Mouse (Mus musculus): ENCODE measurements around the gene Dynlt1b. TPM values are rescaled to one million over a fixed set of nuclear protein-coding genes. Genes with fewer than 3 reads are reported as not detected.
A peak's percentile ranks its signal among the peaks of the same experiment; 100 is the strongest.
"Not testable (repeated sequence)": the region's sequence is repeated elsewhere in the genome, so short reads cannot be mapped to it uniquely, and the experiment has no call there.

Dynlt1b gene
- polyA plus RNA-seq, 1 experiment from 2014 or later, result 838 TPM

DNA sequence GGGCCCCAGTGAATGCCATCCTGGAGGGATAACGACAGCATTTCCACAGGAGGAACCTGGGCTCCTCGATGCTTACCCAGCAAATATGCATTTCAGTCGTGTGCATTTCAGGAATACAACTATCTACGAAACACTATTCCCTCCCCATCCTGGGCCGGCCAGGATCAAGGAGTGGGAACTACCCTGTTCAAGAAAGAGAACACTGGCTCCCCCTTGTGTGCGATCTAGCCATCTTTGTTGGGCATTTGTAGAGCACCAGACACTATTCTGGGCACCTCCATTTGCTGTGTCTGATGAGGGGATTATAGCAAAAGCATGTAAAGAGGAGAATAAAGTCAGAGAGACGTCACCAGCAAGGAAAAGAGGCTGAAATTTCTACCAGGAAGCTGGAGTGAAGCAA, 12.8 kb upstream of the Dynlt1b start:
- H3K4me2 ChIP-seq (replicated peaks; ENCODE audit: low read depth, low read length); H3K9me3 ChIP-seq (ENCODE audit: control insufficient read depth, low read length); H3K4me1 ChIP-seq (replicated peaks; ENCODE audit: control insufficient read depth, insufficient read depth, low read length); H3K27ac ChIP-seq (ENCODE audit: low read depth, low read length); H3K9ac ChIP-seq (ENCODE audit: low read depth, low read length); H3K4me3 ChIP-seq (ENCODE audit: low read depth, low read length); H3K27me3 ChIP-seq (ENCODE audit: control insufficient read depth, insufficient read depth, low read length); ATAC-seq (ENCODE audit: low FRiP score); DNase-seq (ENCODE audit: low spot score); H3K36me3 ChIP-seq (ENCODE audit: control insufficient read depth, insufficient read depth, low read length): not testable (repeated sequence)
- 48% methylated on average over 4 of the region's 7 CpGs for WGBS

DNA sequence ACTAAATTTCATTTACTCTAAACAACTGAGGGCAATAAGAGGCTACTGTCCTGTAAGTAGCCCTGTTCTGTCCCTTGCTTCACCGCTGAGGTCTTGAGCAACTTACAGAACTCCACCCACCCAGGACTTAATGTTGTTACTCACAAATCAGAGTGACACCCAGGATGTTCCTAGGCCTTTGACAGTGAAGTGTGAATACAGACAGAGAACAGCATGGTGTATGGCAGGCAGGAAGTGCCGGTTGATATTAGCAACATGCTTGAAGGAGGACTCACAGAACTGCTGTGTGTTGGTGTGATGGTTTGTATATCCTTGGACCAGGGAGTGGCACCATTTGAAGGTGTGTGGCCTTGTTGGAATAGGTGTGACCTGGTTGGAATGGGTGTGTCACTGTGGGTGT, 9.4 kb upstream of the Dynlt1b start:
- H3K4me2 ChIP-seq (replicated peaks; ENCODE audit: low read depth, low read length); DNase-seq (ENCODE audit: low spot score); H3K27me3 ChIP-seq (ENCODE audit: control insufficient read depth, insufficient read depth, low read length); H3K36me3 ChIP-seq (ENCODE audit: control insufficient read depth, insufficient read depth, low read length); H3K4me3 ChIP-seq (ENCODE audit: low read depth, low read length); H3K9me3 ChIP-seq (ENCODE audit: control insufficient read depth, low read length); H3K9ac ChIP-seq (ENCODE audit: low read depth, low read length); H3K4me1 ChIP-seq (replicated peaks; ENCODE audit: control insufficient read depth, insufficient read depth, low read length); H3K27ac ChIP-seq (ENCODE audit: low read depth, low read length); ATAC-seq (ENCODE audit: low FRiP score): not testable (repeated sequence)
- 100% methylated on average over 1 of the region's 2 CpGs for WGBS

DNA sequence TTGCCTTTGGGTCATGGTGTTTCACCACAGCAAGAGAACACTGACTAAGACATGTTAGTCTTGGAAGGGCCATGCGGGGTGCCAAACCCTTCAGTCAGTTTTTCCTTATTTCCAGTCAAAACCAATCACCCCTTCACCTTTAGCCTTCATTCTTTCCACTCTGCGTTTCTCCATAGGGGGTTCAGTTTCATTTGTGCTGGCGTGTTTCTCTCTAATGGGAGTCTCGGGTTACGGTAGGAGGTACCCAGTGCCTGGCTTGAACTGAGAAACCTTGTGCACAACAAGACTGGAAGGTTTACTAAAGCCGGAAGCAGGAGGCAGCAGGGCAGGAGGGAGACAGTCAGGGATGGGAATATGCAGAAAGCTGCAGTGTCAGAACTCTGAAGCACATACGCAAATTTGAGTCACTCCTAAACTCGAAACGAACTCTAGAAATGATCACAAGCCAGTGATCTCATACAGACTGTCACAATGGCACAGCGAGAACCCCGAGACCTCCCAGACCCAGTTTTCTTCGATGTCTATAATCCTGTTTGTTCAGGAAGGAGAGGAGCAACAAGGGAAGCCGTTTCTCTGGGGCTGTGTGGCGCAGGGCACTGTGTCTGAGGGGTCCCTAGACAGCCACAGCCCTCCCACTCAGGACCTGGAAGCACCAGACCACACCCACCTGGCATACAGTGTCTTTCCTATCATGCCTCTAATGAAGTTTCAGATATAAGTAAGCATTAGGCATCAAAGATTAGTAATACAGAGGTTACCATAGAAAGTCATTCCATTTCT, 8.2 kb upstream of the Dynlt1b start:
- H3K9me3 ChIP-seq (ENCODE audit: control insufficient read depth, low read length); DNase-seq (ENCODE audit: low spot score); H3K27me3 ChIP-seq (ENCODE audit: control insufficient read depth, insufficient read depth, low read length); H3K4me2 ChIP-seq (replicated peaks; ENCODE audit: low read depth, low read length); H3K36me3 ChIP-seq (ENCODE audit: control insufficient read depth, insufficient read depth, low read length); H3K9ac ChIP-seq (ENCODE audit: low read depth, low read length); H3K4me3 ChIP-seq (ENCODE audit: low read depth, low read length); H3K27ac ChIP-seq (ENCODE audit: low read depth, low read length); H3K4me1 ChIP-seq (replicated peaks; ENCODE audit: control insufficient read depth, insufficient read depth, low read length): not testable (repeated sequence)
- 50% methylated on average over 10 of the region's 14 CpGs for WGBS
- ATAC-seq (ENCODE audit: low FRiP score), result peak; percentile 26; the same call in 1 of the 2 replicates

DNA sequence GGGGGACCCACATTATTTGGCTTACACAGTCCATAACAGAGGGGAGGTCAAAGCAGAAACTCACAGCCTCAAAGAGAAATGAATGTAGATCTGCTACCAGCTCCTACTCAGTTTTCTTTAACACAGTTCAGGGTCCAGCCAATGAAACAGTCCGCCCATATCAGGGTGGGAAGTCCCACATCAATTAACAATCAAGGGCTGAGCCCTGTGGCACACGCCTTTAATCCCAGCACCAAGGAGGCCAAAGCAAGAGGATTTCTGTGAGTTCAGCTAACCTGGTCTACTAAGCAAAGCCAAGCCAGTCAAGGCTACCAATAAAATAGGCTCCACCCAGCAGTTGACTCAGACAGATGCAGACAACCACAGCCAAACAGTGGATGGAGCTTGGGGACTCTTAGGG, 7.5 kb upstream of the Dynlt1b start:
- H3K9me3 ChIP-seq (ENCODE audit: control insufficient read depth, low read length); H3K36me3 ChIP-seq (ENCODE audit: control insufficient read depth, insufficient read depth, low read length); H3K4me2 ChIP-seq (replicated peaks; ENCODE audit: low read depth, low read length); DNase-seq (ENCODE audit: low spot score); H3K27me3 ChIP-seq (ENCODE audit: control insufficient read depth, insufficient read depth, low read length); H3K27ac ChIP-seq (ENCODE audit: low read depth, low read length); H3K9ac ChIP-seq (ENCODE audit: low read depth, low read length); H3K4me1 ChIP-seq (replicated peaks; ENCODE audit: control insufficient read depth, insufficient read depth, low read length); H3K4me3 ChIP-seq (ENCODE audit: low read depth, low read length): not testable (repeated sequence)
- WGBS, result 75% methylated on average over 2 of the region's 2 CpGs
- ATAC-seq (ENCODE audit: low FRiP score), result 0 out of 2 replicates have a peak, but pooled peaks have one; percentile 23

DNA sequence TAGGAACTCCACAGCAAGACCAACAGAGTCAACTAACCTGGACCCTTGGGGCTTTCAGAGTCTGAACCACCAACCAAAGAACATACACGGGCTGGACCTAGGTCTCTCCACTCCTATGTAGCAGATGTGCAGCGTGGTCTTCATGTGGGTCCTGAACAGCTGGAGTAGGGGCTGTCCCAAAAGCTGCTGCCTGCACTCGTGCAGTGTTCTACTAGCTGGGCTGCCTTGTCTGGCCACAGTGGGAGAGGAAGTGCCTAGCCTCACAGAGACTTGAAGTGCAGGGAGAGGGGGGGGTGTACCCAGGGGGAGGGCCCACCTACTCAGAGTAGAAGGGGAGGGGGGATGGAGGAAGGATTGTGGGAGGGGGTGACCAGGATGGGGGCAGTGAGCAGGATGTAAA, 7.1 kb upstream of the Dynlt1b start:
- not testable (repeated sequence) for DNase-seq (ENCODE audit: low spot score); H3K27me3 ChIP-seq (ENCODE audit: control insufficient read depth, insufficient read depth, low read length); ATAC-seq (ENCODE audit: low FRiP score); H3K9ac ChIP-seq (ENCODE audit: low read depth, low read length); H3K4me1 ChIP-seq (replicated peaks; ENCODE audit: control insufficient read depth, insufficient read depth, low read length); H3K36me3 ChIP-seq (ENCODE audit: control insufficient read depth, insufficient read depth, low read length); H3K9me3 ChIP-seq (ENCODE audit: control insufficient read depth, low read length); H3K4me2 ChIP-seq (replicated peaks; ENCODE audit: low read depth, low read length); H3K4me3 ChIP-seq (ENCODE audit: low read depth, low read length); H3K27ac ChIP-seq (ENCODE audit: low read depth, low read length)
- WGBS, result 57% methylated on average over 3 of the region's 3 CpGs

DNA sequence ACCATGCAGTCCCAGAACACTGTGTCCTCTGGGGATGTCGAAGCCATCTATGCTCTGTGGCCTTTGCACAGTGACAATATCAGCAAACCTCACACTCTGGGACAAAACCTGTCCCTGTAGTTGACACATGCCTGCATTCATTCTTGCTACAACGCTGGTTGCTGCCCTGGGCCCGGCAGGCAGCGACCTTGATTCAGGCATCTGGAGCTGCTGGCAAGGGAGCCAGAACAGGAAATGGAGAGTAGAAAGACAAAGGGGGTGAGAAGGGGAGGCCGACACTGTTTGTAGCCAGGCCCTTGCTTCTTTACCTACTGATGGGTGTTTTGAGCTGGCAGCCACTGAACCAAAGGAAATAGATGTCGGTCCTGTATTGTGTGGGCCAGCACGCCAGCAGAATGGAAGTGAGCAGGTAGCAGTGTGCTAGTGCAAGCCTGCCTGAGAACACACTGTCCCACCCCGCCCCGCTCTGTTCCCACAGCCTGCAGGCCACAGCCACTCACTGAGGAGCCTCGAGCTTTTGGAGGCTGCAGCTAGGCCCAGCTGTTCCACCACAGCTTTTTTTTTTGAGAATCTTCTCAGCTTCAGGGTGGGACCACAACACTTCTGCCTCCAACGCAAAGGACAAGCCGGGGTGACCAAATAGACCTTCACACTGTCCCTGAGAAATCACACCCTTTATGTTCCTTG, 5.5 kb upstream of the Dynlt1b start:
- not testable (repeated sequence) for H3K4me1 ChIP-seq (replicated peaks; ENCODE audit: control insufficient read depth, insufficient read depth, low read length); H3K4me3 ChIP-seq (ENCODE audit: low read depth, low read length); DNase-seq (ENCODE audit: low spot score); ATAC-seq (ENCODE audit: low FRiP score); H3K4me2 ChIP-seq (replicated peaks; ENCODE audit: low read depth, low read length); H3K36me3 ChIP-seq (ENCODE audit: control insufficient read depth, insufficient read depth, low read length); H3K9ac ChIP-seq (ENCODE audit: low read depth, low read length); H3K27ac ChIP-seq (ENCODE audit: low read depth, low read length); H3K9me3 ChIP-seq (ENCODE audit: control insufficient read depth, low read length); H3K27me3 ChIP-seq (ENCODE audit: control insufficient read depth, insufficient read depth, low read length)
- 62% methylated on average over 11 of the region's 12 CpGs for WGBS

DNA sequence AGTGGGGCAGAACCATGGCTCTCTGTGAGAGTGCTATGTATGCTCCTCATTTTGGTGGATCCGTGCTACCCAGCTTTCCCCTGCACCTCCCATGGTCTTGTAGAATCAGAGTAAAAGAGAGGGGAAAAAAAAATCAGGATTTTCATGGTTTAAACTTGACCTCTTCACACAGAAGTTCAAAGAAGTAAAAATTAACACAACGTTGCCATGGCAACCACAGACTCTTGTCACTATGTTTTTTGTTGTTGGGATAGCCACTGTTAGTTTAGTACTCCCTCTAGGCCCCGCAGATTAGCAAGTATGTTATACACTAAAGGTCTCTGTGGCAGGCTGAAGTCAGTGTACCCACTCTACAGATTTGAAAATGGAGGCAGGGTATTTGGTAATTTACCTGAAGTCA, 4.6 kb upstream of the Dynlt1b start:
- WGBS, result 88% methylated on average over 2 of the region's 3 CpGs

DNA sequence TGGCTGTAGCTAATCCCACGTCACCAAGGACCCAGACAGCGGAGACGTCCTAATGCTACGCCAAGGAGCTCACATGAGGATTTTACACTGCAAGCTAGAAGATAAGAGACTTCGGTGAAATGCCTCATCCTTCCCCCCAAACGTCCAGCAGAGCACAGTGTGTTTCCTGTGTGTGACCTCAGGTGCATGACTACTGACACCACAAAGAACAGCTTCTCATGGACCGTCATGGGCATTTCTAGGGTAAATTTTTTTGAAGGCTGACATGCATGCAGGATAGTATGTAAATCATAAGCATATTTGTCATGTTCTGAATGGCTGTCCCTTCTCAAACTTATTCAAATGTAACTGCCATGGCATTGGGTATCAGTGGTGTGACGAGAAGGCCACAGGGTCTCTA, 3.0 kb upstream of the Dynlt1b start:
- H3K4me3 ChIP-seq (ENCODE audit: low read depth, low read length); H3K27me3 ChIP-seq (ENCODE audit: control insufficient read depth, insufficient read depth, low read length); H3K27ac ChIP-seq (ENCODE audit: low read depth, low read length); H3K36me3 ChIP-seq (ENCODE audit: control insufficient read depth, insufficient read depth, low read length); DNase-seq (ENCODE audit: low spot score); H3K4me1 ChIP-seq (replicated peaks; ENCODE audit: control insufficient read depth, insufficient read depth, low read length); ATAC-seq (ENCODE audit: low FRiP score); H3K9ac ChIP-seq (ENCODE audit: low read depth, low read length); H3K4me2 ChIP-seq (replicated peaks; ENCODE audit: low read depth, low read length); H3K9me3 ChIP-seq (ENCODE audit: control insufficient read depth, low read length): not testable (repeated sequence)
- 80% methylated on average over 3 of the region's 8 CpGs for WGBS

More for the DNA sequence above, 4.6 kb upstream of the Dynlt1b start:
- not testable (repeated sequence) for H3K4me2 ChIP-seq (replicated peaks; ENCODE audit: low read depth, low read length); H3K9me3 ChIP-seq (ENCODE audit: control insufficient read depth, low read length); H3K27ac ChIP-seq (ENCODE audit: low read depth, low read length); H3K9ac ChIP-seq (ENCODE audit: low read depth, low read length); H3K4me3 ChIP-seq (ENCODE audit: low read depth, low read length); ATAC-seq (ENCODE audit: low FRiP score); H3K36me3 ChIP-seq (ENCODE audit: control insufficient read depth, insufficient read depth, low read length); H3K4me1 ChIP-seq (replicated peaks; ENCODE audit: control insufficient read depth, insufficient read depth, low read length); H3K27me3 ChIP-seq (ENCODE audit: control insufficient read depth, insufficient read depth, low read length)
- DNase-seq (ENCODE audit: low spot score), result peak; percentile 30

DNA sequence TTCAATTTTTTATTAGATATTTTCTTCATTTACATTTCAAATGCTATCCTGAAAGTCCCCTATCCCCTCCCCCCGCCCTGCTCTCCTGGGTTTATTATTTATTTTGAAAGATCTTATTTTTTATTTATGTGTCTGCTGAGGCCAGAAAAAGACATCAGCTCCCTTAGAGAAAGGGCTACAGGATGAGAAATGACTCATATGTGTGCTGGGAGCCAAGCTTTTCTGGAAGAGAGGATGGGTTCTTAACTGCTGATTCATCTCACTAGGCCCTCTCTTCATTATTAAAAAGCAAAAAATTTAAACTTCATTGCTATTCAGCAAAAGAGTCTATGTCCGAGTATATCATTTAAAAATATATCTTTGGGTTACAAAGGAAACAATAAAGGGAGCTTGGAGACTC, 986 bp upstream of the Dynlt1b start:
- not testable (repeated sequence) for ATAC-seq (ENCODE audit: low FRiP score); H3K4me1 ChIP-seq (replicated peaks; ENCODE audit: control insufficient read depth, insufficient read depth, low read length); H3K27ac ChIP-seq (ENCODE audit: low read depth, low read length); H3K9me3 ChIP-seq (ENCODE audit: control insufficient read depth, low read length); H3K27me3 ChIP-seq (ENCODE audit: control insufficient read depth, insufficient read depth, low read length); DNase-seq (ENCODE audit: low spot score); H3K9ac ChIP-seq (ENCODE audit: low read depth, low read length); H3K4me3 ChIP-seq (ENCODE audit: low read depth, low read length); H3K4me2 ChIP-seq (replicated peaks; ENCODE audit: low read depth, low read length); H3K36me3 ChIP-seq (ENCODE audit: control insufficient read depth, insufficient read depth, low read length)
- WGBS, result 90% methylated on average over 2 of the region's 2 CpGs
